Mouse (Mus musculus): ENCODE measurements around the gene St6galnac4. TPM values are rescaled to one million over a fixed set of nuclear protein-coding genes. Genes with fewer than 3 reads are reported as not detected.

Gene St6galnac4
- polyA plus RNA-seq, 1 experiment from 2014 or later: 33.1 TPM

DNA sequence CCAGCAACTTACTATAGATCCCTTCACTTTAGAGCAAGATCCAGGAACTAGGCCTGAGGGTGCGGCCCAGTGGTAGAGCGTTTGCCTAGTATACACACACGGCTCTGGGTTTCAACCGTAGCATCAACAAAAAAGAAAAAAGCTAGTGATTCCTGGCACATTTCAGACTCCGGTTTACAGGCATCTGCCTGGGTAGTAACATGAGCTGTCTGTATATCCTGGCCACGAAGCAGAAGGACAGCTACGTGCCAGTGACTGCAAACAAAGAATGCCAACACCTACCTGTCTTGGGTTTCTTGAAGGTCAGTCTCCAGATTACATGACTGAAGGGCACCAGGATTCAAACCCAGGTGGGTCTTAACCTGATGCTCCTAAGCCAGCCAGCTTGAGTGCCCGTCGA lies 37.7 kb upstream of the St6galnac4 start:
- no peak overlapping the region for H3K4me3 ChIP-seq
- 46% methylated on average over 9 of the region's 9 CpGs for WGBS
- no peaks in the 10 kb centered on the region for H3K9me3 ChIP-seq
- H3K27me3 ChIP-seq: no peaks in the 10 kb centered on the region
- peak overlapping the region; percentile 93 for H3K27ac ChIP-seq
- H3K36me3 ChIP-seq: peaks cover 8% of the 10 kb centered on the region; the same call in 1 of the 2 replicates
- no peak overlapping the region for H3K9ac ChIP-seq
- ATAC-seq (ENCODE audit: insufficient number of reproducible peaks, insufficient read depth, low FRiP score, low TSS enrichment, low read depth): no peak
- H3K4me1 ChIP-seq: peaks cover 58% of the 10 kb centered on the region
- H3K4me2 ChIP-seq: 0 out of 2 replicates have a peak overlapping the region, but pooled peaks have one; percentile 27

DNA sequence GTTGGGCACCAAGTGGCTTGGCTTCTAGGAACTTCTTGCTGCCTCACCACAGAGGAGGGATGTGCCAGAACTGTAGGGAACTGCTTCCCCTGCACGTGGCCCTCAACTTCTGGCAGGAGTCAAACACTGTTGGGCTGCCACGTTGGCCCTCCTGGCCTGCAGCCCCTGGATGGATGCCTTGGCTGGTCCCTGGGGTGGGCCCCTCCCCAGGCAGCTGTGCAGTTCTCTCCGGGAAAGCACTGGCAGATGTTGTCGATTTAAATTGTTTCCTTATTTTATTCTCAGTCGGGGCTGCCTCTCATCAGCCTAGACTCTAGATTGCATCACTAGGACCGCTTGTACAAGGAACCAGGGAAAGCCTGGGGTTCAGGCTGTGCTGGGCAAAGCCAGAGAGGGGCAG lies 37.1 kb upstream of the St6galnac4 start:
- H3K9me3 ChIP-seq: no peaks in the 10 kb centered on the region
- H3K4me3 ChIP-seq: no peak overlapping the region
- H3K9ac ChIP-seq: no peak overlapping the region
- 21% methylated on average over 6 of the region's 6 CpGs for WGBS
- H3K27me3 ChIP-seq: no peaks in the 10 kb centered on the region
- H3K27ac ChIP-seq: peak overlapping the region; percentile 93
- ATAC-seq (ENCODE audit: insufficient number of reproducible peaks, insufficient read depth, low FRiP score, low TSS enrichment, low read depth): peak; percentile 80
- peaks cover 58% of the 10 kb centered on the region for H3K4me1 ChIP-seq
- H3K36me3 ChIP-seq: 0 out of 2 replicates have a peak, but pooled peaks cover 3% of the 10 kb centered on the region
- peak overlapping the region; percentile 27 for H3K4me2 ChIP-seq

DNA sequence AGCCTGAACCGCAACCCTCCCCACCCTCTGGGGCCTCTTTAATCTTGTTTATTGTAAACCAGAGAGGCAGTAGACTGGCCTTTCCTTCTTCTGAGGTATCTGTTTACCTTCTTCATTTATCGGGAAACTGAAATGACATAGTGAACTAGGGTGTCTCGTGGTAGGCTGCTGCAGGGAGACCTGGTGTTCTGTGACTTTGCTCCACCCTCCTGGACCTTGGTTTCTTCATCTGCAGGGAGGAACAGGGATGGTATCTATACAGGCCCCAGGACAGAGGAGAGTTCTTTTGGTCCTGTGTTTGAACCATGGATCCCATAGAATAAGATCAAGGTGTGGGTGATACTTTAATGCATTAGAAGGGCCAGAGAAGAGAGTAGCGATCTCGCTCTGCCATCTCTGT lies 35.7 kb upstream of the St6galnac4 start:
- no peak overlapping the region for H3K4me2 ChIP-seq
- WGBS: 68% methylated on average over 5 of the region's 5 CpGs
- H3K4me3 ChIP-seq: no peak overlapping the region
- H3K9me3 ChIP-seq: no peaks in the 10 kb centered on the region
- H3K36me3 ChIP-seq: no peaks in the 10 kb centered on the region
- ATAC-seq (ENCODE audit: insufficient number of reproducible peaks, insufficient read depth, low FRiP score, low TSS enrichment, low read depth): no peak
- H3K27ac ChIP-seq: 0 out of 2 replicates have a peak overlapping the region, but pooled peaks have one; percentile 17
- peaks cover 72% of the 10 kb centered on the region for H3K4me1 ChIP-seq
- 0 out of 2 replicates have a peak overlapping the region, but pooled peaks have one; percentile 8 for H3K9ac ChIP-seq
- no peaks in the 10 kb centered on the region for H3K27me3 ChIP-seq

DNA sequence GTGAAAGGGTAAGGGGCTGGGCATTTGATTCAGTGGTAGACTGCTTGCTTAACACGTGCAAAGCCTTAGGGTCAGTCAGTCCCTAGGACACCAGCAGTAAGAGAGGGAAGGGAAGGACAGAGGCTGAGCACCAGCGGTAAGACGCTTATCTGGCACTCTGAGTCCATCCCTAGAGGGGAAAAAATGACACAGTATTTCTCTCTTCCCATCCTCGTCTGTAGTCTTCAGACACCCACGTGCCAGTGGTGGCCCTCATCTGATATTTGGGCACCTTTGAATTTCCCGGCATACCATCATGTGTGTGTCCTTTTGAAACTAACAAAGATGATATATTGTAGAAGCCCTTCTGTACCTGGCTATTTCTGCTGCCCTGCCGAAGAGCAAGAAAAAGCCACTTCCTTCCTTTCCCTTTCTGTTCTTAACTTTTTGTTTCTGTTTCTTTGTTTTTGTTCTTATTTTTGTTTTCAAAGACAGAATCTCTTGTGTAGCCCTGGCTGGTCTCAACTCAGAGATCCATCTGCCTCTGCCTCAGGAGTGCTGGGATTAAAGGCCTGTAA lies 33.2 kb upstream of the St6galnac4 start:
- Histone ChIP-seq H3K4me3 (no peak overlapping the region), H3K4me1 (peaks cover 65% of the 10 kb centered on the region), H3K27me3 (no peaks in the 10 kb centered on the region), H3K27ac (no peak overlapping the region), H3K9ac (no peak overlapping the region), H3K36me3 (peaks cover 4% of the 10 kb centered on the region; the same call in 1 of the 2 replicates), H3K4me2 (no peak overlapping the region), H3K9me3 (no peaks in the 10 kb centered on the region)
- no peak for ATAC-seq (ENCODE audit: insufficient number of reproducible peaks, insufficient read depth, low FRiP score, low TSS enrichment, low read depth)
- WGBS: 72% methylated on average over 7 of the region's 7 CpGs

- 19% methylated on average over 4 of the region's 4 CpGs for WGBS
- Histone ChIP-seq H3K27me3 (no peaks in the 10 kb centered on the region), H3K36me3 (peaks cover 21% of the 10 kb centered on the region), H3K27ac (peak overlapping the region; percentile 81), H3K4me1 (peaks cover 55% of the 10 kb centered on the region), H3K4me3 (no peak overlapping the region), H3K4me2 (no peak overlapping the region), H3K9me3 (no peaks in the 10 kb centered on the region), H3K9ac (peak overlapping the region; percentile 37; the same call in 1 of the 2 replicates)
- no peak for ATAC-seq (ENCODE audit: insufficient number of reproducible peaks, insufficient read depth, low FRiP score, low TSS enrichment, low read depth)
These were observed 31.4 kb upstream of the St6galnac4 start for GRCm38 (mm10) chr2:32555484-32555883.

GRCm38 (mm10) chr2:32556019-32556418 lies 30.9 kb upstream of the St6galnac4 start:
- WGBS: 62% methylated on average over 7 of the region's 7 CpGs
- Histone ChIP-seq H3K4me3 (no peak overlapping the region), H3K36me3 (peaks cover 23% of the 10 kb centered on the region), H3K27ac (peak overlapping the region; percentile 81), H3K27me3 (no peaks in the 10 kb centered on the region), H3K4me2 (no peak overlapping the region), H3K9ac (peak overlapping the region; percentile 37; the same call in 1 of the 2 replicates), H3K4me1 (peaks cover 49% of the 10 kb centered on the region), H3K9me3 (no peaks in the 10 kb centered on the region)
- ATAC-seq (ENCODE audit: insufficient number of reproducible peaks, insufficient read depth, low FRiP score, low TSS enrichment, low read depth): no peak

GRCm38 (mm10) chr2:32559570-32559969 lies 27.3 kb upstream of the St6galnac4 start:
- Histone ChIP-seq H3K27ac (peak overlapping the region; percentile 55; the same call in 1 of the 2 replicates), H3K4me1 (peaks cover 36% of the 10 kb centered on the region), H3K4me3 (no peak overlapping the region), H3K27me3 (no peaks in the 10 kb centered on the region), H3K36me3 (peaks cover 51% of the 10 kb centered on the region), H3K4me2 (no peak overlapping the region), H3K9me3 (no peaks in the 10 kb centered on the region), H3K9ac (0 out of 2 replicates have a peak overlapping the region, but pooled peaks have one; percentile 11)
- WGBS: 41% methylated on average over 5 of the region's 5 CpGs
- ATAC-seq (ENCODE audit: insufficient number of reproducible peaks, insufficient read depth, low FRiP score, low TSS enrichment, low read depth): no peak

DNA sequence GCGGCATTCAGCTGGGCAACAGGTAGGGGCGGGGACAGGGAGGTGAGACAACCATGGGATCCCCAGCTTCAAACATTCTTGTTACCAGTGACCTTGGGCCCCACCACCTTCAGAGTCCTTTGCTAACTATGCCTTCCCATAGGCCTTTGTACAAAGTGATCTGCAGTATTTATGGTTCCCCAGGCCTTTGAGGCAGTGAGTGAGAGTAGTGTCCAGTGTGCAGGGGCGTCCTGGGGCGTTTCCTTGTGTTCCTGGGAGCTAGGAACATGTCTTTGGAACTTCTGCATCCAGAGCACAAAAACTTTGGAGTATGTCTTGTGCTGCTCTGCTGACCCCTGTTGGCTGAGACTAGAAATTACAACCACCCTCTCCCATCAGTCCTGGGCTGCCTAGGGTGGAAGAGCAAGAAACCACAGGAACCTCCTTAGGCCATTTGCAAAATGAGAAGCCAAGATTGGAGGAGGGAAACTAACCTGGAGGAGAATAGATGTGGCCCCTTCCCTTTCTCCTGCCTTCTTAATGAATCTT lies 20.3 kb upstream of the St6galnac4 start:
- Histone ChIP-seq H3K27me3 (no peaks in the 10 kb centered on the region), H3K4me3 (no peak overlapping the region), H3K36me3 (peaks cover 71% of the 10 kb centered on the region), H3K4me2 (no peak overlapping the region), H3K27ac (no peak overlapping the region), H3K9ac (no peak overlapping the region), H3K9me3 (no peaks in the 10 kb centered on the region), H3K4me1 (peaks cover 6% of the 10 kb centered on the region)
- ATAC-seq (ENCODE audit: insufficient number of reproducible peaks, insufficient read depth, low FRiP score, low TSS enrichment, low read depth): no peak
- 37% methylated on average over 4 of the region's 4 CpGs for WGBS

GRCm38 (mm10) chr2:32568149-32568548 lies 18.7 kb upstream of the St6galnac4 start:
- H3K9ac ChIP-seq: 0 out of 2 replicates have a peak overlapping the region, but pooled peaks have one; percentile 27
- no peaks in the 10 kb centered on the region for H3K9me3 ChIP-seq
- no peak overlapping the region for H3K4me3 ChIP-seq
- H3K27me3 ChIP-seq: no peaks in the 10 kb centered on the region
- no peak overlapping the region for H3K27ac ChIP-seq
- H3K4me2 ChIP-seq: no peak overlapping the region
- H3K36me3 ChIP-seq: peaks cover 68% of the 10 kb centered on the region
- 74% methylated on average over 5 of the region's 5 CpGs for WGBS
- H3K4me1 ChIP-seq: peaks cover 13% of the 10 kb centered on the region
- ATAC-seq (ENCODE audit: insufficient number of reproducible peaks, insufficient read depth, low FRiP score, low TSS enrichment, low read depth): no peak

GRCm38 (mm10) chr2:32568941-32569340 lies 18.0 kb upstream of the St6galnac4 start:
- Histone ChIP-seq H3K9me3 (no peaks in the 10 kb centered on the region), H3K36me3 (peaks cover 64% of the 10 kb centered on the region), H3K4me2 (no peak overlapping the region), H3K4me1 (peaks cover 13% of the 10 kb centered on the region), H3K27me3 (no peaks in the 10 kb centered on the region), H3K27ac (no peak overlapping the region), H3K4me3 (no peak overlapping the region), H3K9ac (no peak overlapping the region)
- no peak for ATAC-seq (ENCODE audit: insufficient number of reproducible peaks, insufficient read depth, low FRiP score, low TSS enrichment, low read depth)
- WGBS: 90% methylated on average over 3 of the region's 3 CpGs

- Histone ChIP-seq H3K4me3 (peak within 1 kb of the TSS; percentile 78), H3K4me1 (peaks cover 23% of the 10 kb centered on the region), H3K9me3 (no peaks in the 10 kb centered on the region), H3K9ac (peak within 1 kb of the TSS; percentile 82), H3K36me3 (peaks cover 44% of the 10 kb centered on the region), H3K27me3 (no peaks in the 10 kb centered on the region), H3K4me2 (peak within 1 kb of the TSS; percentile 95), H3K27ac (peak within 1 kb of the TSS; percentile 48)
- 0 out of 2 replicates have a peak, but pooled peaks have one; percentile 44 for ATAC-seq (ENCODE audit: insufficient number of reproducible peaks, insufficient read depth, low FRiP score, low TSS enrichment, low read depth)
- WGBS: 2% methylated on average over 36 of the region's 36 CpGs
These were observed 16.0 kb upstream of the St6galnac4 start, which contains the start of gene Dpm2 for GRCm38 (mm10) chr2:32570698-32571494. Gene Dpm2 (plus strand): TSS chr2:32570858.

Measured in embryonic facial prominence, embryonic 13.5 days (tissue).